Mouse (Mus musculus) MEL (cell line): ENCODE data around the gene Tfpi2. TPM values are rescaled to one million over a fixed set of nuclear protein-coding genes. Genes with fewer than 3 reads are reported as not detected.

ENCODE experiments used
- DNase-seq: peaks from one replicate; pipeline ENCODE4 v3.0.0; 2011; ENCODE audit warnings: low read depth, low spot score
- H3K27ac ChIP-seq: 2 replicates; pipeline ENCODE4 v1.5.1; 2012; ENCODE audit warnings: low read depth, mild to moderate bottlenecking, control low read depth, low read length, moderate library complexity; ENCODE audit not compliant: control insufficient read depth
- H3K27me3 ChIP-seq, 2 experiments: fragments of 150-350 bp in 1 of 2; sonication (generic) in 1 of 2; 2 replicates each; pipeline ENCODE4 v1.6.1; 2012; ENCODE audit warnings: low read length in 2 of 2, mild to moderate bottlenecking in 2 of 2, improper control_type of control experiment in 1 of 2, moderate library complexity in 1 of 2; ENCODE audit not compliant: insufficient read depth in 2 of 2, control insufficient read depth in 1 of 2
- H3K36me3 ChIP-seq, 2 experiments: 2 replicates each; pipeline ENCODE4 v1.6.1; 2012 to 2014; ENCODE audit warnings: low read length in 2 of 2, improper control_type of control experiment in 1 of 2, inconsistent platforms in 1 of 2, mild to moderate bottlenecking in 1 of 2; ENCODE audit not compliant: insufficient read depth in 2 of 2, control insufficient read depth in 1 of 2
- H3K4me1 ChIP-seq, 2 experiments: fragments of 150-350 bp in 1 of 2; sonication (generic) in 1 of 2; 2 replicates each; pipeline ENCODE4 v1.6.1; 2012; ENCODE audit warnings: low read length in 2 of 2, improper control_type of control experiment in 1 of 2, mild to moderate bottlenecking in 1 of 2; ENCODE audit not compliant: insufficient read depth in 2 of 2, control insufficient read depth in 1 of 2
- H3K4me3 ChIP-seq, 2 experiments: fragments of 150-350 bp in 1 of 2; sonication (generic) in 1 of 2; 2 replicates each; pipeline ENCODE4 v1.5.1; 2012; ENCODE audit warnings: low read depth in 2 of 2, low read length in 2 of 2, mild to moderate bottlenecking in 2 of 2, moderate library complexity in 2 of 2, control low read depth in 1 of 2, improper control_type of control experiment in 1 of 2; ENCODE audit not compliant: control insufficient read depth in 1 of 2, insufficient read depth in 1 of 2
- H3K79me2 ChIP-seq: 2 replicates; pipeline ENCODE4 v1.6.1; 2012; ENCODE audit warnings: mild to moderate bottlenecking, low read length, moderate library complexity; ENCODE audit not compliant: control insufficient read depth, poor library complexity, insufficient read depth
- H3K9ac ChIP-seq: 2 replicates; pipeline ENCODE4 v1.6.1; 2012; ENCODE audit warnings: low read depth, mild to moderate bottlenecking, control low read depth, low read length, moderate library complexity; ENCODE audit not compliant: control insufficient read depth, poor library complexity, severe bottlenecking
- H3K9me3 ChIP-seq: fragments of 150-350 bp; sonication (generic); replicated peaks from 2 replicates; pipeline ENCODE4 v1.6.1; 2012; ENCODE audit warnings: mild to moderate bottlenecking, low read length, improper control_type of control experiment, moderate library complexity; ENCODE audit not compliant: insufficient read depth
- CTCF ChIP-seq, 3 experiments: IDR thresholded peaks in 2 of 3; conservative IDR thresholded peaks in 1 of 3; 2 replicates each; pipeline ENCODE4 v1.5.1; 2011 to 2012; ENCODE audit warnings: low read length in 3 of 3, low read depth in 2 of 3, mild to moderate bottlenecking in 2 of 3, improper control_type of control experiment in 1 of 3, inconsistent platforms in 1 of 3, mixed read lengths in 1 of 3, moderate library complexity in 1 of 3; ENCODE audit not compliant: control insufficient read depth in 1 of 3, insufficient read depth in 1 of 3, poor library complexity in 1 of 3, severe bottlenecking in 1 of 3
- EP300 ChIP-seq, 2 experiments: IDR thresholded peaks; 2 replicates each; pipeline ENCODE4 v1.6.1; 2011; ENCODE audit warnings: improper control_type of control experiment in 2 of 2, low read length in 2 of 2, low read depth in 1 of 2, mild to moderate bottlenecking in 1 of 2
- ETS1 ChIP-seq: IDR thresholded peaks from 2 replicates; pipeline ENCODE4 v1.6.1; 2012; ENCODE audit warnings: low read depth, mild to moderate bottlenecking, inconsistent platforms, low read length, improper control_type of control experiment, moderate library complexity
- JUND ChIP-seq: IDR thresholded peaks from 2 replicates; pipeline ENCODE4 v1.6.1; 2011; ENCODE audit warnings: low read depth, mild to moderate bottlenecking, improper control_type of control experiment, low read length
- MAFK ChIP-seq: IDR thresholded peaks from 2 replicates; pipeline ENCODE4 v1.6.1; 2011; ENCODE audit warnings: low read depth, mild to moderate bottlenecking, low read length, improper control_type of control experiment, borderline replicate concordance
- MAX ChIP-seq: IDR thresholded peaks from 2 replicates; pipeline ENCODE4 v1.6.1; 2011; ENCODE audit warnings: low read length, improper control_type of control experiment
- MAZ ChIP-seq: IDR thresholded peaks from 2 replicates; pipeline ENCODE4 v1.6.1; 2012; ENCODE audit warnings: low read depth, mild to moderate bottlenecking, inconsistent platforms, low read length, improper control_type of control experiment
- NELFE ChIP-seq: IDR thresholded peaks from 2 replicates; pipeline ENCODE4 v1.6.1; 2011; ENCODE audit warnings: low read depth, low read length, improper control_type of control experiment
- NRF1 ChIP-seq: IDR thresholded peaks from 2 replicates; pipeline ENCODE4 v1.6.1; 2014; ENCODE audit warnings: low read depth, mild to moderate bottlenecking, inconsistent platforms, low read length, improper control_type of control experiment, moderate library complexity; ENCODE audit not compliant: poor library complexity, insufficient read depth, severe bottlenecking
- POLR2A ChIP-seq, 2 experiments: IDR thresholded peaks; 2 replicates each; pipeline ENCODE4 v1.6.1; 2011 to 2012; ENCODE audit warnings: low read length in 2 of 2, mild to moderate bottlenecking in 2 of 2, control low read depth in 1 of 2, improper control_type of control experiment in 1 of 2, low read depth in 1 of 2, moderate library complexity in 1 of 2; ENCODE audit not compliant: control insufficient read depth in 1 of 2, insufficient read depth in 1 of 2, poor library complexity in 1 of 2
- RCOR1 ChIP-seq: IDR thresholded peaks from 2 replicates; pipeline ENCODE4 v1.6.1; 2012; ENCODE audit warnings: low read depth, mild to moderate bottlenecking, inconsistent platforms, low read length, improper control_type of control experiment
- SMC3 ChIP-seq: IDR thresholded peaks from 2 replicates; pipeline ENCODE4 v1.6.1; 2011; ENCODE audit warnings: low read depth, low read length, improper control_type of control experiment
- TBP ChIP-seq: IDR thresholded peaks from 2 replicates; pipeline ENCODE4 v1.8.0; 2011; ENCODE audit warnings: low read depth, low read length, improper control_type of control experiment
- ZC3H11A ChIP-seq: IDR thresholded peaks from 2 replicates; pipeline ENCODE4 v1.6.1; 2012; ENCODE audit warnings: low read depth, mild to moderate bottlenecking, inconsistent platforms, low read length, improper control_type of control experiment
- polyA plus RNA-seq, 2 experiments: library from polyadenylated mRNA; stranded (reverse) in 1 of 2; unstranded in 1 of 2; fragments of >175 nt in 1 of 2; fragments of >200 nt in 1 of 2; gene quantifications; 2 replicates each; pipeline versions ENCODE4 v1.2.1 to v1.2.4; 2012; ENCODE audit warnings: low replicate concordance in 2 of 2, low read depth in 1 of 2; ENCODE audit not compliant: insufficient read length in 2 of 2, insufficient read depth in 1 of 2, missing spikeins in 1 of 2
- total RNA-seq: library from RNA; depleted of rRNA; stranded (reverse); fragments of 300-350 nt; gene quantifications from 2 replicates; pipeline ENCODE4 v1.2.3, GENCODE M21; 2012

Gene Tfpi2
- total and polyA plus RNA-seq, 3 experiments, result not detected

- Histone ChIP-seq H3K9me3 (no peaks in the 10 kb centered on the region), H3K36me3 (no peaks in the 10 kb centered on the region), H3K27ac (no peak overlapping the region), H3K27me3 (peaks cover 0 to 2% of the 10 kb centered on the region in 2 experiments; a peak in 1 of 4 replicates), H3K4me3 (no peak overlapping the region), H3K9ac (no peak overlapping the region), H3K4me1 (no peaks in the 10 kb centered on the region), H3K79me2 (no peaks in the 10 kb centered on the region)
- no peak for TF ChIP-seq NRF1
- no peak for TF ChIP-seq ZC3H11A
- TF ChIP-seq MAFK, result no peak
- TF ChIP-seq CTCF (IDR thresholded peaks at IDR 0.05 in 2 of 3, conservative IDR thresholded peaks at IDR 0.05 in 1 of 3; ENCODE audit: control insufficient read depth in 1 of 3, insufficient read depth in 1 of 3, low read depth in 2 of 3, low read length in 3 of 3, poor library complexity in 1 of 3, severe bottlenecking in 1 of 3), result no peak
- no peak for TF ChIP-seq MAZ
- TF ChIP-seq NELFE, result no peak
- no peak for TF ChIP-seq SMC3
- no peak for DNase-seq
Measured at GRCm38 (mm10) chr6:3973679-3974078, 15.0 kb downstream of the Tfpi2 start.

DNA sequence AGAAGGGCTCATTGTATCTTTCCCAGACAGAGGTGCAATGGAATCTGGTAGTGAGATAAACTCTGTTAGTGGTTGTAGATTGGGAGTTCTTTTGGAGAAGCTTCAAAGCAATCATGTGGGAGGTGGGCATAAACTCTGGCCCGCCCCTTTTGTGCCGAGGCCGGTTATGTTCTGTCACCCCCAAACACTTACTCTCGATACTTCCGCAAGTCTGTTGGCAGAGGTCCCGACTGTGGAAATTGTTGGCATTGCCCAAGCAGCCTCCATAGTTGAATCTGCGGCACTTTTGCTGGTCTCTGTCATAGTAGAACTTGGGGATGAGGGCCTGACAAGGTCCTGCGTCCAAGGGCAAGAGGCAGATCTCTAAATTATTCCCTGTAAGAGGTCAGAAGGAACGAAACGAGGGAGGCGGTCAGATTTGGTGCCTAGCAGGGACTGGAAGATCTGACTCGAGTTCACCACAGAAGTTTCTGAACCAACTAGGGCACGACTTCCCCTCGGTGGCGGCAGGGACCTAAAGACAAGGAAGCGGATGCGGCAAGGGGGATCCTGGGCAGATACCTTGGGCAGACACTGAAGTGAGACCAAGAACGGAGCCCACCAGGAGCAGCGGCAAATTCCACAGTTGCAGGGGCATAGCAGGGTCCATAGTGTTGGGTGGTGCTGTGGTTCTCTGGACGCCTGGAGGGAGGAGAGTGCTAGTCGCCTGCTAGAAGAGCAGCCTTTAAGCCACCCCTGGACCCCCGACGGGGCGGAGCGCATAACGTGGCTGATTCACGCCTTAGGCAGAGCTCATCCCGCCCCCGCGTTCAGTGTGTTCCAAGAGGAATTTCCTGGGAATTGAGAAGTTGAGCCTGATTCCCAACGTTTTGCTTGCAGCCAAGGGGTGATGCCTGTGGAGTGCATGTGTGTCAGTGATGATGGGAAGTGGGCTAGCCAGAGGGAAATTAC lies 20.8 kb downstream of the Tfpi2 start:
- Histone ChIP-seq H3K27me3 (no peaks in the 10 kb centered on the region), H3K27ac (no peak overlapping the region), H3K4me3 (no peak overlapping the region), H3K9ac (no peak overlapping the region), H3K9me3 (no peaks in the 10 kb centered on the region), H3K79me2 (no peaks in the 10 kb centered on the region), H3K36me3 (no peaks in the 10 kb centered on the region), H3K4me1 (no peaks in the 10 kb centered on the region)
- no peak for DNase-seq
- no peak for TF ChIP-seq MAFK
- TF ChIP-seq POLR2A (IDR thresholded peaks at IDR 0.05; ENCODE audit: control insufficient read depth in 1 of 2, insufficient read depth in 1 of 2, low read depth in 1 of 2, low read length in 2 of 2, poor library complexity in 1 of 2), result no peak
- no peak for TF ChIP-seq CTCF (IDR thresholded peaks at IDR 0.05 in 2 of 3, conservative IDR thresholded peaks at IDR 0.05 in 1 of 3; ENCODE audit: control insufficient read depth in 1 of 3, insufficient read depth in 1 of 3, low read depth in 2 of 3, low read length in 3 of 3, poor library complexity in 1 of 3, severe bottlenecking in 1 of 3)
- no peak for TF ChIP-seq JUND
- no peak for TF ChIP-seq EP300 (IDR thresholded peaks at IDR 0.05; ENCODE audit: low read depth in 1 of 2, low read length in 2 of 2)
- no peak for TF ChIP-seq ETS1
- TF ChIP-seq TBP, result no peak
- no peak for TF ChIP-seq MAX
- TF ChIP-seq RCOR1, result no peak
- TF ChIP-seq, all 39 proteins: peak for 0
